17 mouse cellular contexts compared by ENCODE assay signal in genomic region chr17:12472547-12472946, GRCm38 (mm10). TPM values are rescaled to one million over a fixed set of nuclear protein-coding genes. Genes with fewer than 3 reads are reported as not detected.
"Had no signal": no experiment of that assay in that cellular context is flagged by ENCODE, and none has a peak within 500 bp of the region (broad histone marks: within the 10 kb centered on the region; RNA-seq: fewer than 3 reads in every experiment).

No protein-coding gene starts in this region.

- H3K36me3 ChIP-seq: neural tube, embryonic 13.5 days; neural tube, embryonic 15.5 days; stomach, embryonic 15.5 days had no signal

- H3K9me3 ChIP-seq: neural tube, embryonic 13.5 days; neural tube, embryonic 15.5 days; stomach, embryonic 15.5 days had no signal

- H3K27me3 ChIP-seq: neural tube, embryonic 13.5 days; neural tube, embryonic 15.5 days; stomach, embryonic 15.5 days had no signal

- H3K27ac ChIP-seq: neural tube, embryonic 13.5 days; neural tube, embryonic 15.5 days; stomach, embryonic 15.5 days; stomach, postnatal 0 days had no signal

- H3K4me2 ChIP-seq: neural tube, embryonic 13.5 days; neural tube, embryonic 15.5 days; stomach, embryonic 15.5 days had no signal

- DNase-seq: retina, postnatal 1 day; right cerebral cortex, adult 18-20 months; right cerebral cortex, postnatal 14 days; right cerebral cortex, postnatal 25 days; right cerebral cortex, postnatal 4 days; spleen, adult 18-20 months; thymus, adult 18-20 months; thymus, adult 2 months; thymus, postnatal 14 days; thymus, postnatal 25 days; thymus, postnatal 36 days; thymus, postnatal 4 days had no signal

- H3K4me3 ChIP-seq: neural tube, embryonic 13.5 days; neural tube, embryonic 15.5 days; stomach, embryonic 15.5 days had no signal

- H3K4me1 ChIP-seq: neural tube, embryonic 13.5 days; neural tube, embryonic 15.5 days; stomach, embryonic 15.5 days had no signal

- H3K9ac ChIP-seq: neural tube, embryonic 13.5 days; neural tube, embryonic 15.5 days; stomach, embryonic 15.5 days had no signal

RNA-seq across cellular contexts. Expression of gene Slc22a3, which starts 35.0 kb away (rescaled TPM):
- total RNA-seq: neutrophil, adult 5-6 weeks had no signal
